Mouse (Mus musculus) liver, embryonic 14.5 days (tissue): ENCODE data around the gene Hoxa3. TPM values are rescaled to one million over a fixed set of nuclear protein-coding genes. Genes with fewer than 3 reads are reported as not detected.

ENCODE experiments used
- ATAC-seq: fragments of 200-750 bp; cut with Nextera tagmentation; 2 replicates; pipeline ENCODE4 v1.8.0; 2017; ENCODE audit warnings: moderate number of reproducible peaks, mild to moderate bottlenecking, moderate library complexity; ENCODE audit not compliant: insufficient read depth
- DNase-seq, 3 experiments: peaks; one replicate each; pipeline ENCODE4 v3.0.0-alpha.2; 2012 to 2013; ENCODE audit warnings: low read depth in 3 of 3, low spot score in 3 of 3
- H3K27ac ChIP-seq: fragments of 300-500 bp; sonication (generic); 2 replicates; pipeline ENCODE4 v1.5.1; 2014; ENCODE audit warnings: moderate library complexity, mild to moderate bottlenecking, control low read depth, inconsistent platforms
- H3K27me3 ChIP-seq: fragments of 300-500 bp; sonication (generic); 2 replicates; pipeline ENCODE4 v1.6.1; 2014; ENCODE audit warnings: mild to moderate bottlenecking, low read length, moderate library complexity; ENCODE audit not compliant: control insufficient read depth, insufficient read depth
- H3K36me3 ChIP-seq: fragments of 300-500 bp; sonication (generic); replicated peaks from 2 replicates; pipeline ENCODE4 v1.6.1; 2014; ENCODE audit warnings: low read depth; ENCODE audit not compliant: control insufficient read depth, insufficient read depth
- H3K4me1 ChIP-seq, 2 experiments: fragments of 200-500 bp in 1 of 2; fragments of 300-500 bp in 1 of 2; sonication (generic) in 1 of 2; replicated peaks; 2 replicates each; pipeline ENCODE4 v1.6.1; 2012 to 2014; ENCODE audit warnings: antibody characterized with exemption in 1 of 2, inconsistent platforms in 1 of 2, low read length in 1 of 2; ENCODE audit not compliant: control insufficient read depth in 2 of 2, insufficient read depth in 2 of 2
- H3K4me2 ChIP-seq: fragments of 300-500 bp; sonication (generic); 2 replicates; pipeline ENCODE4 v1.6.1; 2014; ENCODE audit warnings: low read depth, mild to moderate bottlenecking, control low read depth, moderate library complexity
- H3K4me3 ChIP-seq, 2 experiments: fragments of 200-500 bp in 1 of 2; fragments of 300-500 bp in 1 of 2; sonication (generic) in 1 of 2; 2 replicates each; pipeline ENCODE4 v1.5.1; 2012 to 2014; ENCODE audit warnings: low read depth in 2 of 2, low read length in 2 of 2, mild to moderate bottlenecking in 2 of 2, control low read depth in 1 of 2, inconsistent platforms in 1 of 2, moderate library complexity in 1 of 2; ENCODE audit not compliant: insufficient read depth in 1 of 2
- H3K9ac ChIP-seq: fragments of 300-500 bp; sonication (generic); replicated peaks from 2 replicates; pipeline ENCODE4 v1.6.1; 2014; ENCODE audit warnings: mild to moderate bottlenecking, control low read depth, moderate library complexity
- H3K9me3 ChIP-seq: fragments of 300-500 bp; sonication (generic); 2 replicates; pipeline ENCODE4 v1.6.1; 2016; ENCODE audit warnings: low read length, mixed read lengths; ENCODE audit not compliant: control insufficient read depth
- CTCF ChIP-seq: IDR thresholded peaks from 2 replicates; pipeline ENCODE4 v1.5.1; 2016; ENCODE audit warnings: antibody characterized with exemption, low read depth, control low read depth
- EP300 ChIP-seq: IDR thresholded peaks from 2 replicates; pipeline ENCODE4 v1.6.1; 2016; ENCODE audit warnings: antibody characterized with exemption, low read depth
- WGBS: fragments of 180-500 bp; shearing (Covaris S2); extraction: QIAGEN DNeasy Blood & Tissue Kit; methylation state at CpG from one replicate; pipeline ENCODE4 v1.1.7; 2014; ENCODE audit not compliant: insufficient replicate concordance; 5-methylcytosine and 5-hydroxymethylcytosine counted together
- polyA plus RNA-seq, 2 experiments: library from polyadenylated mRNA; depleted of rRNA in 1 of 2; stranded (reverse) in 1 of 2; unstranded in 1 of 2; fragments of >200 nt; fragmentation: Nextera tagmentation in 1 of 2; extraction: Ambion mirVana in 1 of 2; gene quantifications; 2 replicates each; pipeline versions ENCODE4 v1.2.1 to v1.2.3; 2012 to 2014

The Hoxa3 gene
- polyA plus RNA-seq, 2 experiments = 0.13 to 0.37 TPM

- H3K27ac ChIP-seq = no peak overlapping the region
- H3K27me3 ChIP-seq = peaks cover 100% of the 10 kb centered on the region
- no peaks in the 10 kb centered on the region for H3K36me3 ChIP-seq
- no peak overlapping the region for H3K4me3 ChIP-seq
- H3K9me3 ChIP-seq = no peaks in the 10 kb centered on the region
- H3K4me1 ChIP-seq = no peaks in the 10 kb centered on the region
- no peak for TF ChIP-seq CTCF
- no peak for TF ChIP-seq EP300
- H3K9ac ChIP-seq = no peak overlapping the region
- 3% methylated on average over 30 of the region's 30 CpGs for WGBS
- DNase-seq = no peak
- no peak overlapping the region for H3K4me2 ChIP-seq
- no peak for ATAC-seq
Observed at GRCm38 (mm10) chr6:52215771-52216535, 2.8 kb upstream of the Hoxa3 start.

GRCm38 (mm10) chr6:52215070-52215469, 1.9 kb upstream of the Hoxa3 start:
- Histone ChIP-seq H3K4me2 (no peak overlapping the region), H3K9me3 (no peaks in the 10 kb centered on the region), H3K4me1 (no peaks in the 10 kb centered on the region), H3K36me3 (no peaks in the 10 kb centered on the region), H3K9ac (no peak overlapping the region), H3K4me3 (no peak overlapping the region), H3K27me3 (peaks cover 99% of the 10 kb centered on the region), H3K27ac (no peak overlapping the region)
- 32% methylated on average over 3 of the region's 3 CpGs for WGBS
- no peak for ATAC-seq
- DNase-seq = no peak
- no peak for TF ChIP-seq CTCF
- no peak for TF ChIP-seq EP300

- no peaks in the 10 kb centered on the region for H3K4me1 ChIP-seq
- TF ChIP-seq EP300 (no peak), CTCF (no peak)
- no peaks in the 10 kb centered on the region for H3K36me3 ChIP-seq
- H3K9ac ChIP-seq = no peak overlapping the region
- no peak for DNase-seq
- 20% methylated on average over 5 of the region's 5 CpGs for WGBS
- H3K9me3 ChIP-seq = no peaks in the 10 kb centered on the region
- H3K4me2 ChIP-seq = no peak overlapping the region
- no peak for ATAC-seq
- H3K27me3 ChIP-seq = peaks cover 99% of the 10 kb centered on the region
- H3K27ac ChIP-seq = no peak overlapping the region
- no peak overlapping the region for H3K4me3 ChIP-seq
Observed at GRCm38 (mm10) chr6:52214271-52214670, 1.1 kb upstream of the Hoxa3 start.

- H3K9me3 ChIP-seq = no peaks in the 10 kb centered on the region
- H3K36me3 ChIP-seq = no peaks in the 10 kb centered on the region
- H3K27me3 ChIP-seq = peaks cover 97% of the 10 kb centered on the region
- no peak overlapping the region for H3K27ac ChIP-seq
- peak overlapping the region; percentile 32 for H3K4me2 ChIP-seq
- no peaks in the 10 kb centered on the region for H3K4me1 ChIP-seq
- no peak for ATAC-seq
- H3K9ac ChIP-seq = no peak overlapping the region
- TF ChIP-seq EP300 (no peak), CTCF (no peak)
- under 1% methylated on average over 22 of the region's 22 CpGs for WGBS
- no peak for DNase-seq
- H3K4me3 ChIP-seq = peak overlapping the region; percentile 11 to 18; a peak in 3 of 4 replicates
Observed at GRCm38 (mm10) chr6:52212556-52213118, 499 bp downstream of the Hoxa3 start.

- Histone ChIP-seq H3K27ac (no peak overlapping the region), H3K4me3 (no peak overlapping the region), H3K9me3 (no peaks in the 10 kb centered on the region), H3K36me3 (no peaks in the 10 kb centered on the region), H3K4me2 (no peak overlapping the region; the same call in 1 of the 2 replicates), H3K4me1 (no peaks in the 10 kb centered on the region), H3K27me3 (peaks cover 97% of the 10 kb centered on the region), H3K9ac (no peak overlapping the region)
- no peak for ATAC-seq
- DNase-seq = no peak
- 2% methylated on average over 13 of the region's 13 CpGs for WGBS
- TF ChIP-seq CTCF (no peak), EP300 (no peak)
Observed at GRCm38 (mm10) chr6:52211961-52212360, 1.2 kb downstream of the Hoxa3 start.
